Mouse (Mus musculus) liver, embryonic 13.5 days (tissue): ENCODE data around the gene Cd8a. TPM values are rescaled to one million over a fixed set of nuclear protein-coding genes. Genes with fewer than 3 reads are reported as not detected.

Experiments
- ATAC-seq: fragments of 200-750 bp; cut with Nextera tagmentation; 2 replicates; pipeline ENCODE4 v1.8.0; 2017; ENCODE audit warnings: low read depth, mild to moderate bottlenecking, moderate number of reproducible peaks, moderate library complexity
- DNase-seq: peaks from one replicate; pipeline ENCODE4 v3.0.0; 2022
- H3K27ac ChIP-seq: fragments of 300-500 bp; sonication (generic); 2 replicates; pipeline ENCODE4 v1.5.1; 2015; ENCODE audit warnings: moderate library complexity, mild to moderate bottlenecking, inconsistent platforms
- H3K27me3 ChIP-seq: fragments of 300-500 bp; sonication (generic); 2 replicates; pipeline ENCODE4 v1.6.1; 2015; ENCODE audit warnings: mild to moderate bottlenecking, inconsistent platforms
- H3K36me3 ChIP-seq: fragments of 300-500 bp; sonication (generic); 2 replicates; pipeline ENCODE4 v1.6.1; 2015; ENCODE audit warnings: mild to moderate bottlenecking, inconsistent platforms
- H3K4me1 ChIP-seq: fragments of 300-500 bp; sonication (generic); replicated peaks from 2 replicates; pipeline ENCODE4 v1.6.1; 2015; ENCODE audit warnings: inconsistent platforms
- H3K4me2 ChIP-seq: fragments of 300-500 bp; sonication (generic); 2 replicates; pipeline ENCODE4 v1.6.1; 2015; ENCODE audit warnings: inconsistent platforms, mild to moderate bottlenecking, moderate library complexity
- H3K4me3 ChIP-seq: fragments of 300-500 bp; sonication (generic); replicated peaks from 2 replicates; pipeline ENCODE4 v1.5.1; 2015; ENCODE audit warnings: mild to moderate bottlenecking, inconsistent platforms
- H3K9ac ChIP-seq: fragments of 300-500 bp; sonication (generic); 2 replicates; pipeline ENCODE4 v1.6.1; 2015; ENCODE audit warnings: mild to moderate bottlenecking, inconsistent platforms
- H3K9me3 ChIP-seq: fragments of 300-500 bp; sonication (generic); replicated peaks from 2 replicates; pipeline ENCODE4 v1.6.1; 2016; ENCODE audit warnings: inconsistent platforms
- WGBS: fragments of 180-500 bp; shearing (Covaris S2); methylation state at CpG from one replicate; pipeline ENCODE4 v1.1.7; 2015; ENCODE audit not compliant: insufficient replicate concordance; 5-methylcytosine and 5-hydroxymethylcytosine counted together
- polyA plus RNA-seq: library from polyadenylated mRNA; unstranded; fragments of >200 nt; fragmentation: Nextera tagmentation; extraction: Ambion mirVana; gene quantifications from 2 replicates; pipeline ENCODE4 v1.2.1, GENCODE M21; 2015

The Cd8a gene
- polyA plus RNA-seq, 1 experiment from 2014 or later, result not detected

- H3K36me3 ChIP-seq, result peaks cover 20% of the 10 kb centered on the region
- no peaks in the 10 kb centered on the region for H3K9me3 ChIP-seq
- no peak overlapping the region for H3K9ac ChIP-seq
- H3K4me2 ChIP-seq, result no peak overlapping the region
- H3K4me3 ChIP-seq, result no peak overlapping the region
- no peaks in the 10 kb centered on the region for H3K27me3 ChIP-seq
- no peak for ATAC-seq
- 75% methylated on average over 3 of the region's 3 CpGs for WGBS
- no peak for DNase-seq
- H3K4me1 ChIP-seq, result peaks cover 5% of the 10 kb centered on the region; the same call in 1 of the 2 replicates
- H3K27ac ChIP-seq, result no peak overlapping the region
These were observed 42.2 kb downstream of the Cd8a start for GRCm38 (mm10) chr6:71415446-71415845.

- ATAC-seq, result no peak
- no peak overlapping the region for H3K4me3 ChIP-seq
- H3K27ac ChIP-seq, result no peak overlapping the region
- no peak overlapping the region for H3K4me2 ChIP-seq
- no peak overlapping the region for H3K9ac ChIP-seq
- H3K36me3 ChIP-seq, result peaks cover 6% of the 10 kb centered on the region; the same call in 1 of the 2 replicates
- 86% methylated on average over 3 of the region's 3 CpGs for WGBS
- H3K9me3 ChIP-seq, result no peaks in the 10 kb centered on the region
- no peak for DNase-seq
- 0 out of 2 replicates have a peak, but pooled peaks cover 4% of the 10 kb centered on the region for H3K4me1 ChIP-seq
- no peaks in the 10 kb centered on the region for H3K27me3 ChIP-seq
These were observed 45.6 kb downstream of the Cd8a start for GRCm38 (mm10) chr6:71418874-71419273.

GRCm38 (mm10) chr6:71420848-71421247, 47.6 kb downstream of the Cd8a start:
- no peak for ATAC-seq
- WGBS, result 84% methylated on average over 6 of the region's 6 CpGs
- no peak overlapping the region for H3K4me3 ChIP-seq

GRCm38 (mm10) chr6:71422162-71422561, 48.9 kb downstream of the Cd8a start:
- H3K36me3 ChIP-seq, result peaks cover 15% of the 10 kb centered on the region
- no peaks in the 10 kb centered on the region for H3K27me3 ChIP-seq
- no peak overlapping the region for H3K4me3 ChIP-seq
- ATAC-seq (no peak), DNase-seq (no peak)
- no peaks in the 10 kb centered on the region for H3K9me3 ChIP-seq
- H3K4me2 ChIP-seq, result no peak overlapping the region
- H3K4me1 ChIP-seq, result no peaks in the 10 kb centered on the region
- H3K9ac ChIP-seq, result no peak overlapping the region
- 82% methylated on average over 3 of the region's 3 CpGs for WGBS
- no peak overlapping the region for H3K27ac ChIP-seq

More at GRCm38 (mm10) chr6:71420848-71421247, 47.6 kb downstream of the Cd8a start:
- no peak for DNase-seq
- Histone ChIP-seq H3K4me2 (no peak overlapping the region), H3K9ac (no peak overlapping the region), H3K27ac (no peak overlapping the region), H3K9me3 (no peaks in the 10 kb centered on the region), H3K27me3 (no peaks in the 10 kb centered on the region), H3K4me1 (0 out of 2 replicates have a peak, but pooled peaks cover under 1% of the 10 kb centered on the region), H3K36me3 (peaks cover 6% of the 10 kb centered on the region; the same call in 1 of the 2 replicates)

GRCm38 (mm10) chr6:71423116-71423515, 49.9 kb downstream of the Cd8a start:
- DNase-seq, result no peak
- Histone ChIP-seq H3K27ac (no peak overlapping the region), H3K36me3 (peaks cover 20% of the 10 kb centered on the region), H3K9ac (no peak overlapping the region), H3K4me1 (no peaks in the 10 kb centered on the region), H3K4me2 (no peak overlapping the region), H3K27me3 (no peaks in the 10 kb centered on the region), H3K4me3 (no peak overlapping the region), H3K9me3 (no peaks in the 10 kb centered on the region)
- WGBS, result 87% methylated on average over 3 of the region's 3 CpGs
- no peak for ATAC-seq

GRCm38 (mm10) chr6:71425681-71426080, 52.5 kb downstream of the Cd8a start:
- H3K9me3 ChIP-seq, result no peaks in the 10 kb centered on the region
- 83% methylated on average over 6 of the region's 6 CpGs for WGBS
- no peaks in the 10 kb centered on the region for H3K27me3 ChIP-seq
- no peak overlapping the region for H3K4me2 ChIP-seq
- H3K27ac ChIP-seq, result no peak overlapping the region
- H3K9ac ChIP-seq, result no peak overlapping the region
- H3K4me3 ChIP-seq, result no peak overlapping the region
- 0 out of 2 replicates have a peak, but pooled peaks cover 4% of the 10 kb centered on the region for H3K4me1 ChIP-seq
- DNase-seq (no peak), ATAC-seq (no peak)
- peaks cover 27% of the 10 kb centered on the region for H3K36me3 ChIP-seq

- H3K27ac ChIP-seq, result no peak overlapping the region
- ATAC-seq, result no peak
- peaks cover 10% of the 10 kb centered on the region; the same call in 1 of the 2 replicates for H3K4me1 ChIP-seq
- WGBS, result 82% methylated on average over 4 of the region's 4 CpGs
- H3K4me2 ChIP-seq, result no peak overlapping the region
- H3K9ac ChIP-seq, result no peak overlapping the region
- H3K36me3 ChIP-seq, result peaks cover 27% of the 10 kb centered on the region
- no peak for DNase-seq
- H3K27me3 ChIP-seq, result no peaks in the 10 kb centered on the region
- no peak overlapping the region for H3K4me3 ChIP-seq
- no peaks in the 10 kb centered on the region for H3K9me3 ChIP-seq
These were observed 54.9 kb downstream of the Cd8a start for GRCm38 (mm10) chr6:71427996-71428725.

Other genes starting within 250 kb of the Cd8a start
- gene Thnsl2, start 229.0 kb upstream of the Cd8a start, polyA plus RNA-seq, result 7.3 and 8.1 TPM in 2 replicates
- gene Fabp1, start 173.6 kb upstream of the Cd8a start, polyA plus RNA-seq, result 221 and 251 TPM in 2 replicates
- 24.0 and 27.8 TPM in 2 replicates for gene Krcc1, start 101.8 kb upstream of the Cd8a start, polyA plus RNA-seq
- gene Smyd1, start 51.2 kb upstream of the Cd8a start, polyA plus RNA-seq, result 0.20 and 0.27 TPM in 2 replicates
- gene Cd8b1, start 50.6 kb upstream of the Cd8a start, polyA plus RNA-seq, result not detected in 2 replicates
- 5.6 and 6.2 TPM in 2 replicates for gene Rmnd5a, start 67.2 kb downstream of the Cd8a start, polyA plus RNA-seq
- 5.4 and 6.9 TPM in 2 replicates for gene Rnf103, start 120.5 kb downstream of the Cd8a start, polyA plus RNA-seq
- 35.6 and 43.2 TPM in 2 replicates for gene Chmp3, start 170.4 kb downstream of the Cd8a start, polyA plus RNA-seq